Mouse (Mus musculus) liver, postnatal 0 days (tissue): ENCODE results near the gene Psrc1. TPM values are rescaled to one million over a fixed set of nuclear protein-coding genes. Genes with fewer than 3 reads are reported as not detected.

ENCODE experiments used
- ATAC-seq: fragments of 200-750 bp; cut with Nextera tagmentation; 2 replicates; pipeline ENCODE4 v1.8.0; 2017; ENCODE audit warnings: mild to moderate bottlenecking, moderate library complexity
- DNase-seq: peaks from one replicate; pipeline ENCODE4 v3.0.0-alpha.2; 2016
- H3K27ac ChIP-seq: fragments of 300-500 bp; sonication (generic); 2 replicates; pipeline ENCODE4 v1.5.1; 2014; ENCODE audit warnings: antibody characterized with exemption, moderate library complexity, mild to moderate bottlenecking, low read depth
- H3K27me3 ChIP-seq: fragments of 300-500 bp; sonication (generic); 2 replicates; pipeline ENCODE4 v1.6.1; 2014; ENCODE audit warnings: low read length, control low read depth, mixed read lengths; ENCODE audit not compliant: insufficient read depth
- H3K36me3 ChIP-seq: fragments of 300-500 bp; sonication (generic); replicated peaks from 2 replicates; pipeline ENCODE4 v1.6.1; 2014; ENCODE audit warnings: mild to moderate bottlenecking, control low read depth, low read length, moderate library complexity, mixed read lengths; ENCODE audit not compliant: insufficient read depth
- H3K4me1 ChIP-seq: fragments of 300-500 bp; sonication (generic); 2 replicates; pipeline ENCODE4 v1.6.1; 2014; ENCODE audit warnings: antibody characterized with exemption, mild to moderate bottlenecking, control low read depth; ENCODE audit not compliant: insufficient read depth
- H3K4me2 ChIP-seq: fragments of 300-500 bp; sonication (generic); 2 replicates; pipeline ENCODE4 v1.6.1; 2014; ENCODE audit warnings: low read depth, mild to moderate bottlenecking, low read length, moderate library complexity, mixed read lengths
- H3K4me3 ChIP-seq: fragments of 300-500 bp; sonication (generic); 2 replicates; pipeline ENCODE4 v1.5.1; 2014; ENCODE audit warnings: low read depth, low read length
- H3K9ac ChIP-seq: fragments of 300-500 bp; sonication (generic); replicated peaks from 2 replicates; pipeline ENCODE4 v1.6.1; 2014; ENCODE audit warnings: mild to moderate bottlenecking, moderate library complexity
- H3K9me3 ChIP-seq: fragments of 300-500 bp; sonication (generic); 2 replicates; pipeline ENCODE4 v1.6.1; 2016; ENCODE audit warnings: mild to moderate bottlenecking, control low read depth, low read length, mixed read lengths
- CTCF ChIP-seq: sonication (generic); IDR thresholded peaks from 2 replicates; pipeline ENCODE4 v1.5.1; 2016; ENCODE audit warnings: antibody characterized with exemption, low read depth
- EP300 ChIP-seq: IDR thresholded peaks from 2 replicates; pipeline ENCODE4 v1.6.1; 2016; ENCODE audit warnings: antibody characterized with exemption, low read depth, mild to moderate bottlenecking
- WGBS: fragments of 180-500 bp; shearing (Covaris S2); extraction: QIAGEN DNeasy Blood & Tissue Kit; methylation state at CpG from one replicate; pipeline ENCODE4 v1.1.7; 2014; ENCODE audit not compliant: insufficient replicate concordance; 5-methylcytosine and 5-hydroxymethylcytosine counted together
- polyA plus RNA-seq: library from polyadenylated mRNA; unstranded; fragments of >200 nt; fragmentation: Nextera tagmentation; extraction: Ambion mirVana; gene quantifications from 2 replicates; pipeline ENCODE4 v1.2.1, GENCODE M21; 2015

Psrc1 gene
- polyA plus RNA-seq, 1 experiment from 2014 or later: 7.8 TPM

- WGBS: 88% methylated on average over 24 of the region's 24 CpGs
- DNase-seq (no peak), ATAC-seq (no peak)
- TF ChIP-seq EP300 (no peak), CTCF (no peak)
- no peak overlapping the region for H3K4me3 ChIP-seq
- no peaks in the 10 kb centered on the region for H3K4me1 ChIP-seq
- no peak overlapping the region for H3K27ac ChIP-seq
- H3K36me3 ChIP-seq: no peaks in the 10 kb centered on the region
- H3K9me3 ChIP-seq: no peaks in the 10 kb centered on the region
- no peaks in the 10 kb centered on the region for H3K27me3 ChIP-seq
- H3K9ac ChIP-seq: no peak overlapping the region
- H3K4me2 ChIP-seq: no peak overlapping the region
Observed at GRCm38 (mm10) chr3:108406306-108406885, 22.8 kb downstream of the Psrc1 start.

- no peak overlapping the region for H3K4me2 ChIP-seq
- H3K27ac ChIP-seq: no peak overlapping the region
- H3K4me1 ChIP-seq: no peaks in the 10 kb centered on the region
- H3K36me3 ChIP-seq: no peaks in the 10 kb centered on the region
- H3K9me3 ChIP-seq: peaks cover 8% of the 10 kb centered on the region; the same call in 1 of the 2 replicates
- no peak overlapping the region for H3K4me3 ChIP-seq
- H3K27me3 ChIP-seq: no peaks in the 10 kb centered on the region
- DNase-seq: no peak
- no peak for TF ChIP-seq CTCF
- TF ChIP-seq EP300: no peak
- H3K9ac ChIP-seq: no peak overlapping the region
- 82% methylated on average over 8 of the region's 8 CpGs for WGBS
- no peak for ATAC-seq
Observed at GRCm38 (mm10) chr3:108408517-108409008, 24.9 kb downstream of the Psrc1 start.

- no peak overlapping the region for H3K4me3 ChIP-seq
- peaks cover 6% of the 10 kb centered on the region for H3K27me3 ChIP-seq
- 64% methylated on average over 8 of the region's 8 CpGs for WGBS
- DNase-seq (no peak), ATAC-seq (no peak)
- no peaks in the 10 kb centered on the region for H3K36me3 ChIP-seq
- H3K4me1 ChIP-seq: no peaks in the 10 kb centered on the region
- no peak overlapping the region for H3K27ac ChIP-seq
- TF ChIP-seq EP300: no peak
- no peak for TF ChIP-seq CTCF
- H3K9me3 ChIP-seq: peaks cover 16% of the 10 kb centered on the region
- no peak overlapping the region for H3K4me2 ChIP-seq
- no peak overlapping the region for H3K9ac ChIP-seq
Observed at GRCm38 (mm10) chr3:108409656-108410358, 26.2 kb downstream of the Psrc1 start.

GRCm38 (mm10) chr3:108410359-108410714, 26.7 kb downstream of the Psrc1 start:
- H3K9ac ChIP-seq: no peak overlapping the region
- DNase-seq: no peak
- WGBS: 46% methylated on average over 5 of the region's 5 CpGs
- H3K4me2 ChIP-seq: no peak overlapping the region
- TF ChIP-seq CTCF: no peak
- no peak for TF ChIP-seq EP300
- 0 out of 2 replicates have a peak, but pooled peaks cover under 1% of the 10 kb centered on the region for H3K4me1 ChIP-seq
- peaks cover 16% of the 10 kb centered on the region for H3K9me3 ChIP-seq
- ATAC-seq: no peak
- no peak overlapping the region for H3K4me3 ChIP-seq
- no peaks in the 10 kb centered on the region for H3K36me3 ChIP-seq
- H3K27me3 ChIP-seq: peaks cover 11% of the 10 kb centered on the region
- H3K27ac ChIP-seq: no peak overlapping the region

- Histone ChIP-seq H3K4me3 (no peak overlapping the region), H3K36me3 (no peaks in the 10 kb centered on the region), H3K27me3 (peaks cover 17% of the 10 kb centered on the region), H3K9me3 (peaks cover 16% of the 10 kb centered on the region), H3K27ac (no peak overlapping the region), H3K4me1 (peaks cover 9% of the 10 kb centered on the region; the same call in 1 of the 2 replicates), H3K9ac (no peak overlapping the region), H3K4me2 (no peak overlapping the region)
- ATAC-seq (no peak), DNase-seq (no peak)
- 60% methylated on average over 5 of the region's 5 CpGs for WGBS
- TF ChIP-seq EP300 (no peak), CTCF (no peak)
Observed at GRCm38 (mm10) chr3:108411026-108411753, 27.6 kb downstream of the Psrc1 start.

GRCm38 (mm10) chr3:108411754-108412121, 28.1 kb downstream of the Psrc1 start:
- DNase-seq (no peak), ATAC-seq (no peak)
- Histone ChIP-seq H3K4me3 (no peak overlapping the region), H3K27ac (no peak overlapping the region), H3K27me3 (peaks cover 22% of the 10 kb centered on the region), H3K9me3 (peaks cover 16% of the 10 kb centered on the region), H3K4me2 (no peak overlapping the region), H3K9ac (no peak overlapping the region), H3K4me1 (peaks cover 9% of the 10 kb centered on the region; the same call in 1 of the 2 replicates), H3K36me3 (no peaks in the 10 kb centered on the region)
- 67% methylated on average over 8 of the region's 8 CpGs for WGBS
- TF ChIP-seq EP300 (no peak), CTCF (no peak)
